ENCODE assay signal across 9 mouse cellular contexts in the genomic region with DNA sequence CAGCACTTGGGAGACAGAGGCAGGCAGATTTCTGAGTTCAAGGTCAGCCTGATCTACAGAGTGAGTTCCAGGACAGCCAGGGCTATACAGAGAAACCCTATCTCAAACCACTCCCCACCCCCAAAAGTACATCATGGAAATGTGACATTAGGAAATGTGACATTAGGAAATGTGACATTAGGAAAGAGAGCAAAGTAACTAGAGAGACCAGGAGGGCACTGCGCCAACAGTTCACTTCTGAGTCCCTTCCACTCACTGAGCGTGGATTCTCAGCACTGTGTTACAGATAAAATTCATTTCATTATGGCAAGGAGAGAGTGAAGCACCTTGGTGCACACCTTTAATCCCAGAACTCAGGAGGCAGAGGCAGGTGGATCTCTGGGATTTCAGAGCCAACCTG. TPM values are rescaled to one million over a fixed set of nuclear protein-coding genes. Genes with fewer than 3 reads are reported as not detected.
DNase-seq lines count a peak whose midpoint lies in the region; ATAC-seq lines count a peak whose summit lies in the region.
"Had no signal": no experiment of that assay in that cellular context is flagged by ENCODE, and none has a peak within 500 bp of the region (broad histone marks: within the 10 kb centered on the region; RNA-seq: fewer than 3 reads in every experiment).

No protein-coding gene starts in this region.

- H3K27ac ChIP-seq in embryonic facial prominence, embryonic 13.5 days = no peak overlapping the region
- H3K27ac ChIP-seq in embryonic facial prominence, embryonic 10.5 days (replicated peaks) = no peak overlapping the region
- no peak overlapping the region for H3K27ac ChIP-seq in midbrain, embryonic 12.5 days (replicated peaks)
- no peak overlapping the region for H3K27ac ChIP-seq in midbrain, embryonic 10.5 days (replicated peaks)

- no peak for ATAC-seq in embryonic facial prominence, embryonic 13.5 days (ENCODE audit: insufficient number of reproducible peaks, insufficient read depth, low FRiP score, low TSS enrichment, low read depth)
- no peak for ATAC-seq in midbrain, embryonic 12.5 days (ENCODE audit: low FRiP score, low read depth)

- H3K4me2 ChIP-seq in embryonic facial prominence, embryonic 13.5 days = no peak overlapping the region
- H3K4me2 ChIP-seq in midbrain, embryonic 12.5 days (replicated peaks) = no peak overlapping the region
- H3K4me2 ChIP-seq: hindbrain, embryonic 15.5 days; midbrain, embryonic 11.5 days had no signal

- H3K9ac ChIP-seq in embryonic facial prominence, embryonic 13.5 days = 0 out of 2 replicates have a peak overlapping the region, but pooled peaks have one; percentile 28
- H3K9ac ChIP-seq in midbrain, embryonic 12.5 days (replicated peaks) = 0 out of 2 replicates have a peak overlapping the region, but pooled peaks have one; percentile 11
- H3K9ac ChIP-seq: hindbrain, embryonic 15.5 days had no signal

- WGBS in embryonic facial prominence, embryonic 13.5 days = 96% methylated on average over 2 of the region's 2 CpGs
- 97% methylated on average over 2 of the region's 2 CpGs for WGBS in embryonic facial prominence, embryonic 10.5 days
- WGBS in midbrain, embryonic 12.5 days = 100% methylated on average over 2 of the region's 2 CpGs
- 95% methylated on average over 2 of the region's 2 CpGs for WGBS in midbrain, embryonic 10.5 days

- H3K36me3 ChIP-seq in embryonic facial prominence, embryonic 13.5 days = peaks cover 71% of the 10 kb centered on the region
- peaks cover 81% of the 10 kb centered on the region for H3K36me3 ChIP-seq in embryonic facial prominence, embryonic 10.5 days (replicated peaks)
- peaks cover 69% of the 10 kb centered on the region for H3K36me3 ChIP-seq in midbrain, embryonic 12.5 days
- peaks cover 80% of the 10 kb centered on the region for H3K36me3 ChIP-seq in midbrain, embryonic 10.5 days

- H3K4me3 ChIP-seq in embryonic facial prominence, embryonic 13.5 days = no peak overlapping the region
- H3K4me3 ChIP-seq in embryonic facial prominence, embryonic 10.5 days = no peak overlapping the region
- no peak overlapping the region for H3K4me3 ChIP-seq in midbrain, embryonic 12.5 days
- no peak overlapping the region for H3K4me3 ChIP-seq in midbrain, embryonic 10.5 days
- H3K4me3 ChIP-seq: hindbrain, embryonic 15.5 days had no signal

- DNase-seq in embryonic facial prominence, embryonic 10.5 days (ENCODE audit: low spot score) = no peak
- DNase-seq in kidney, postnatal 10 days = peak; percentile 55
- DNase-seq in kidney, postnatal 4 days = no peak
- DNase-seq in midbrain, embryonic 10.5 days (ENCODE audit: low spot score) = no peak
- no peak for DNase-seq in gastrocnemius, postnatal 36 days

- peaks cover 36% of the 10 kb centered on the region for H3K4me1 ChIP-seq in embryonic facial prominence, embryonic 13.5 days
- peaks cover 47% of the 10 kb centered on the region for H3K4me1 ChIP-seq in embryonic facial prominence, embryonic 10.5 days
- H3K4me1 ChIP-seq in midbrain, embryonic 12.5 days = peaks cover 28% of the 10 kb centered on the region
- H3K4me1 ChIP-seq in midbrain, embryonic 10.5 days = peaks cover 43% of the 10 kb centered on the region

- H3K9me3 ChIP-seq in embryonic facial prominence, embryonic 13.5 days = no peaks in the 10 kb centered on the region
- no peaks in the 10 kb centered on the region for H3K9me3 ChIP-seq in embryonic facial prominence, embryonic 10.5 days
- no peaks in the 10 kb centered on the region for H3K9me3 ChIP-seq in midbrain, embryonic 12.5 days
- no peaks in the 10 kb centered on the region for H3K9me3 ChIP-seq in midbrain, embryonic 10.5 days (replicated peaks)
- H3K9me3 ChIP-seq: hindbrain, embryonic 15.5 days had no signal

- H3K27me3 ChIP-seq in embryonic facial prominence, embryonic 13.5 days = no peaks in the 10 kb centered on the region
- no peaks in the 10 kb centered on the region for H3K27me3 ChIP-seq in embryonic facial prominence, embryonic 10.5 days (replicated peaks; ENCODE audit: low read depth, poor library complexity, severe bottlenecking)
- no peaks in the 10 kb centered on the region for H3K27me3 ChIP-seq in midbrain, embryonic 12.5 days
- H3K27me3 ChIP-seq in midbrain, embryonic 10.5 days (ENCODE audit: low read depth, poor library complexity, severe bottlenecking) = no peaks in the 10 kb centered on the region
- H3K27me3 ChIP-seq: hindbrain, embryonic 15.5 days had no signal

- intact Hi-C loops in gastrocnemius, postnatal 36 days (cut with DNase I) = loop anchor here (5.0 kb wide), 1 partner anchor 253 kb away; no protein-coding TSS in a partner anchor

RNA-seq across cellular contexts. Expression of a gene that starts 5.1 kb away (rescaled TPM):
- polyA plus RNA-seq in embryonic facial prominence, embryonic 13.5 days (2015; fragmentation: Nextera tagmentation; extraction: Ambion mirVana) = 149 and 162 TPM in 2 replicates
- 219 and 227 TPM in 2 replicates for polyA plus RNA-seq in embryonic facial prominence, embryonic 10.5 days (2016; fragmentation: Nextera tagmentation; extraction: Ambion mirVana)
- polyA plus RNA-seq in midbrain, embryonic 12.5 days (2016; fragmentation: Nextera tagmentation; extraction: Ambion mirVana) = 124 and 129 TPM in 2 replicates
- 205 and 232 TPM in 2 replicates for polyA plus RNA-seq in midbrain, embryonic 10.5 days (2016; fragmentation: Nextera tagmentation; extraction: Ambion mirVana)
- 1 to 10 TPM; 5.9 to 6.0 TPM for total RNA-seq in gastrocnemius, postnatal 36 days (2021)

RNA-seq across cellular contexts. Expression of a gene that starts 9.7 kb away (rescaled TPM):
- 66.7 and 71.3 TPM in 2 replicates for polyA plus RNA-seq in embryonic facial prominence, embryonic 13.5 days (2015; fragmentation: Nextera tagmentation; extraction: Ambion mirVana)
- 47.8 and 49.5 TPM in 2 replicates for polyA plus RNA-seq in embryonic facial prominence, embryonic 10.5 days (2016; fragmentation: Nextera tagmentation; extraction: Ambion mirVana)
- 71.7 and 73.7 TPM in 2 replicates for polyA plus RNA-seq in midbrain, embryonic 12.5 days (2016; fragmentation: Nextera tagmentation; extraction: Ambion mirVana)
- polyA plus RNA-seq in midbrain, embryonic 10.5 days (2016; fragmentation: Nextera tagmentation; extraction: Ambion mirVana) = 62.8 and 67.9 TPM in 2 replicates
- 100 to 1,000 TPM; 104 to 106 TPM for total RNA-seq in gastrocnemius, postnatal 36 days (2021)

RNA-seq across cellular contexts. Expression of a gene that starts 21.0 kb away (rescaled TPM):
- 28.1 and 36.0 TPM in 2 replicates for polyA plus RNA-seq in embryonic facial prominence, embryonic 13.5 days (2015; fragmentation: Nextera tagmentation; extraction: Ambion mirVana)
- polyA plus RNA-seq in embryonic facial prominence, embryonic 10.5 days (2016; fragmentation: Nextera tagmentation; extraction: Ambion mirVana) = 3.6 and 4.7 TPM in 2 replicates
- polyA plus RNA-seq in midbrain, embryonic 12.5 days (2016; fragmentation: Nextera tagmentation; extraction: Ambion mirVana) = 12.6 and 14.4 TPM in 2 replicates
- 10.7 and 14.8 TPM in 2 replicates for polyA plus RNA-seq in midbrain, embryonic 10.5 days (2016; fragmentation: Nextera tagmentation; extraction: Ambion mirVana)
- not detected for total RNA-seq in gastrocnemius, postnatal 36 days (2021)

RNA-seq across cellular contexts. Expression of a gene that starts 58.6 kb away (rescaled TPM):
- 0.23 and 0.27 TPM in 2 replicates for polyA plus RNA-seq in embryonic facial prominence, embryonic 13.5 days (2015; fragmentation: Nextera tagmentation; extraction: Ambion mirVana)
- polyA plus RNA-seq in embryonic facial prominence, embryonic 10.5 days (2016; fragmentation: Nextera tagmentation; extraction: Ambion mirVana) = 0.65 and 0.91 TPM in 2 replicates
- polyA plus RNA-seq in midbrain, embryonic 12.5 days (2016; fragmentation: Nextera tagmentation; extraction: Ambion mirVana) = 1.3 and 2.0 TPM in 2 replicates
- 0.75 and 0.82 TPM in 2 replicates for polyA plus RNA-seq in midbrain, embryonic 10.5 days (2016; fragmentation: Nextera tagmentation; extraction: Ambion mirVana)
- 10 to 100 TPM; 16.1 to 29.8 TPM for total RNA-seq in gastrocnemius, postnatal 36 days (2021)
